9 mouse cellular contexts compared by ENCODE assay signal in genomic region chr19:3281886-3282285, GRCm38 (mm10). TPM values are rescaled to one million over a fixed set of nuclear protein-coding genes. Genes with fewer than 3 reads are reported as not detected.
DNase-seq lines count a peak whose midpoint lies in the region; ATAC-seq and TF ChIP-seq lines count a peak whose summit lies in the region.
"Had no signal": no experiment of that assay in that cellular context is flagged by ENCODE, and none has a peak within 500 bp of the region (broad histone marks: within the 10 kb centered on the region; RNA-seq: fewer than 3 reads in every experiment).

No protein-coding gene starts in this region.

- no peak for TF ChIP-seq CTCF in kidney, postnatal 0 days (IDR thresholded peaks at IDR 0.05; ENCODE audit: low read depth)
- no peak for TF ChIP-seq CTCF in bone marrow macrophage, adult 2 months (IDR thresholded peaks at IDR 0.05; ENCODE audit: low read depth, low read length)
- no peak for TF ChIP-seq CTCF in hindbrain, postnatal 0 days (IDR thresholded peaks at IDR 0.05; ENCODE audit: low read depth)

- peaks cover 14% of the 10 kb centered on the region for H3K4me1 ChIP-seq in kidney, postnatal 0 days (replicated peaks; ENCODE audit: insufficient read depth, low read length)
- peaks cover 8% of the 10 kb centered on the region; the same call in 1 of the 2 replicates for H3K4me1 ChIP-seq in bone marrow macrophage, adult 2 months (ENCODE audit: control insufficient read depth, insufficient read depth, low read length)
- H3K4me1 ChIP-seq in hindbrain, postnatal 0 days (ENCODE audit: insufficient read depth, low read length): peaks cover 13% of the 10 kb centered on the region

- H3K4me2 ChIP-seq in kidney, postnatal 0 days (ENCODE audit: low read length): peak overlapping the region; percentile 71
- peak overlapping the region; percentile 86 for H3K4me2 ChIP-seq in hindbrain, postnatal 0 days (ENCODE audit: low read depth, low read length)
- peak overlapping the region; percentile 99 for H3K4me2 ChIP-seq in myocyte (ENCODE audit: low read depth)

- no peaks in the 10 kb centered on the region for H3K27me3 ChIP-seq in kidney, postnatal 0 days (ENCODE audit: insufficient read depth, low read length)
- no peaks in the 10 kb centered on the region for H3K27me3 ChIP-seq in hindbrain, postnatal 0 days (ENCODE audit: insufficient read depth, low read length)
- no peaks in the 10 kb centered on the region for H3K27me3 ChIP-seq in myocyte (ENCODE audit: control insufficient read depth, insufficient read depth, insufficient read length)

- peaks cover 28% of the 10 kb centered on the region for H3K79me2 ChIP-seq in myocyte (ENCODE audit: control insufficient read depth, insufficient read depth)

- H3K27ac ChIP-seq in kidney, postnatal 0 days: no peak overlapping the region
- H3K27ac ChIP-seq in bone marrow macrophage, adult 2 months (ENCODE audit: insufficient read depth, low read depth, low read length): no peak overlapping the region
- H3K27ac ChIP-seq in hindbrain, postnatal 0 days: no peak overlapping the region

- H3ac ChIP-seq in myocyte (ENCODE audit: control insufficient read depth, insufficient read length): peak overlapping the region; percentile 31

- H3K9ac ChIP-seq in kidney, postnatal 0 days (ENCODE audit: low read depth, low read length): peak overlapping the region; percentile 87; the same call in 1 of the 2 replicates
- peak overlapping the region; percentile 83 for H3K9ac ChIP-seq in hindbrain, postnatal 0 days (replicated peaks; ENCODE audit: low read length)

- no peak for TF ChIP-seq POLR2A in bone marrow macrophage, adult 2 months (IDR thresholded peaks at IDR 0.05; ENCODE audit: borderline replicate concordance, low read depth, low read length)
- no peak for TF ChIP-seq POLR2A in myocyte (IDR thresholded peaks at IDR 0.05; ENCODE audit: insufficient read length, low read depth)

- ATAC-seq in kidney, postnatal 0 days (replicated peaks; ENCODE audit: low FRiP score, low read depth): no peak
- ATAC-seq in hindbrain, postnatal 0 days: no peak
- ATAC-seq in monocyte, adult 5-6 weeks (replicated peaks; ENCODE audit: insufficient number of reproducible peaks, low FRiP score, low TSS enrichment, poor library complexity, severe bottlenecking): no peak

- peak overlapping the region; percentile 82 for H3K4me3 ChIP-seq in kidney, postnatal 0 days (replicated peaks; ENCODE audit: low read depth, low read length)
- peak overlapping the region; percentile 67 for H3K4me3 ChIP-seq in bone marrow macrophage, adult 2 months (ENCODE audit: insufficient read depth, low read length)
- H3K4me3 ChIP-seq in hindbrain, postnatal 0 days (ENCODE audit: low read length): peak overlapping the region; percentile 83
- H3K4me3 ChIP-seq in myocyte: peak overlapping the region; percentile 82

- no peaks in the 10 kb centered on the region for H3K9me3 ChIP-seq in kidney, postnatal 0 days (replicated peaks; ENCODE audit: low read length)
- no peaks in the 10 kb centered on the region for H3K9me3 ChIP-seq in hindbrain, postnatal 0 days (ENCODE audit: low read length)

- peaks cover 18% of the 10 kb centered on the region; the same call in 1 of the 2 replicates for H3K36me3 ChIP-seq in kidney, postnatal 0 days (ENCODE audit: insufficient read depth, low read length)
- H3K36me3 ChIP-seq in hindbrain, postnatal 0 days (ENCODE audit: insufficient read depth, low read length): peaks cover 30% of the 10 kb centered on the region
- no peaks in the 10 kb centered on the region for H3K36me3 ChIP-seq in myocyte (ENCODE audit: control insufficient read depth, insufficient read depth)

- intact Hi-C loops in left cerebral cortex, postnatal 4 days (cut with DNase I): no loop called here

- no peak for DNase-seq in kidney, postnatal 0 days (ENCODE audit: low spot score)
- DNase-seq in kidney, adult 8-10 months: no peak
- DNase-seq in hindbrain, postnatal 0 days (ENCODE audit: low spot score): no peak
- DNase-seq in left cerebral cortex, postnatal 4 days: no peak
- DNase-seq in adrenal gland, adult 2 months: no peak
- DNase-seq: lung, postnatal 14 days had no signal

- WGBS in kidney, postnatal 0 days: 58% methylated on average over 4 of the region's 4 CpGs
- WGBS in hindbrain, postnatal 0 days: 86% methylated on average over 4 of the region's 4 CpGs

TF ChIP-seq in myocyte, 11 proteins besides CTCF, POLR2A, EP300 and RAD21:
- no peak for TF ChIP-seq MAX (IDR thresholded peaks at IDR 0.05; ENCODE audit: low read depth)
- TF ChIP-seq MYOD1 (IDR thresholded peaks at IDR 0.05; ENCODE audit: control insufficient read depth in 1 of 3, insufficient read length in 2 of 3, low read depth in 2 of 3): no peak
- no peak for TF ChIP-seq SRF (IDR thresholded peaks at IDR 0.05; ENCODE audit: control insufficient read depth, insufficient read length, low read depth)
- no peak for TF ChIP-seq REST (IDR thresholded peaks at IDR 0.05; ENCODE audit: insufficient read depth, insufficient read length)
- TF ChIP-seq CEBPB (IDR thresholded peaks at IDR 0.05; ENCODE audit: insufficient read depth, poor library complexity, severe bottlenecking): no peak
- TF ChIP-seq E2F4 (IDR thresholded peaks at IDR 0.05; ENCODE audit: insufficient read depth): no peak
- TF ChIP-seq USF1 (IDR thresholded peaks at IDR 0.05; ENCODE audit: low read depth): no peak
- TF ChIP-seq POLR2AphosphoS2 (IDR thresholded peaks at IDR 0.05; ENCODE audit: insufficient read length, low read depth): no peak
- no peak for TF ChIP-seq MYOG (IDR thresholded peaks at IDR 0.05; ENCODE audit: control insufficient read depth in 1 of 3, insufficient read depth in 1 of 3, insufficient read length in 2 of 3, low read depth in 2 of 3)
- TF ChIP-seq TCF3 (IDR thresholded peaks at IDR 0.05; ENCODE audit: insufficient read length, low read depth): no peak
- TF ChIP-seq TCF12 (IDR thresholded peaks at IDR 0.05; ENCODE audit: insufficient read depth, poor library complexity, severe bottlenecking): no peak
TF ChIP-seq in myocyte: peak in this region for 0.

RNA-seq across cellular contexts. Expression of gene Mrpl21, which starts 0.8 kb away (rescaled TPM):
- 116 and 124 TPM in 2 replicates for polyA plus RNA-seq in kidney, postnatal 0 days (2015; fragmentation: Nextera tagmentation; extraction: Ambion mirVana)
- polyA plus RNA-seq in bone marrow macrophage, adult 2 months (2012; ENCODE audit: insufficient read depth, insufficient read length, missing spikeins): 33.7 and 36.7 TPM in 2 replicates
- 62.2 and 65.7 TPM in 2 replicates for total RNA-seq in hindbrain, postnatal 0 days (2014; rRNA removed)
- 93.8 and 105 TPM in 2 replicates for polyA plus RNA-seq in hindbrain, postnatal 0 days (2015; fragmentation: Nextera tagmentation; extraction: Ambion mirVana)
- 81.2 TPM for polyA plus RNA-seq in myocyte (2012; fragmentation: generic; extraction: Trizol)
- total RNA-seq in left cerebral cortex, postnatal 4 days (2021): 10 to 100 TPM; 51.5 to 52.5 TPM
- total RNA-seq in adrenal gland, adult 2 months (2021): 10 to 100 TPM; 70.0 to 74.6 TPM
- polyA plus RNA-seq in adrenal gland, adult 2 months (2012; rRNA removed): 56.4 and 65.9 TPM in 2 replicates
- total RNA-seq in monocyte, adult 5-6 weeks (2017): 50.9 to 77.2 TPM (median 60.4 TPM) in 3 replicates

RNA-seq across cellular contexts. Expression of gene Ighmbp2, which starts 0.9 kb away (rescaled TPM):
- polyA plus RNA-seq in kidney, postnatal 0 days (2015; fragmentation: Nextera tagmentation; extraction: Ambion mirVana): 6.3 and 6.8 TPM in 2 replicates
- polyA plus RNA-seq in bone marrow macrophage, adult 2 months (2012; ENCODE audit: insufficient read depth, insufficient read length, missing spikeins): 4.2 and 5.4 TPM in 2 replicates
- 10.5 and 11.5 TPM in 2 replicates for total RNA-seq in hindbrain, postnatal 0 days (2014; rRNA removed)
- 8.6 and 9.2 TPM in 2 replicates for polyA plus RNA-seq in hindbrain, postnatal 0 days (2015; fragmentation: Nextera tagmentation; extraction: Ambion mirVana)
- 6.3 TPM for polyA plus RNA-seq in myocyte (2012; fragmentation: generic; extraction: Trizol)
- 10 to 100 TPM; 13.5 TPM for total RNA-seq in left cerebral cortex, postnatal 4 days (2021)
- total RNA-seq in adrenal gland, adult 2 months (2021): 1 to 10 TPM; 4.9 to 7.1 TPM
- 4.6 and 5.9 TPM in 2 replicates for polyA plus RNA-seq in adrenal gland, adult 2 months (2012; rRNA removed)
- 2.3 to 7.1 TPM (median 5.0 TPM) in 3 replicates for total RNA-seq in monocyte, adult 5-6 weeks (2017)

RNA-seq across cellular contexts. Expression of gene Cpt1a, which starts 40.2 kb away (rescaled TPM):
- 70.8 and 81.4 TPM in 2 replicates for polyA plus RNA-seq in kidney, postnatal 0 days (2015; fragmentation: Nextera tagmentation; extraction: Ambion mirVana)
- 59.1 and 65.3 TPM in 2 replicates for polyA plus RNA-seq in bone marrow macrophage, adult 2 months (2012; ENCODE audit: insufficient read depth, insufficient read length, missing spikeins)
- total RNA-seq in hindbrain, postnatal 0 days (2014; rRNA removed): 27.7 and 31.1 TPM in 2 replicates
- 22.3 and 22.4 TPM in 2 replicates for polyA plus RNA-seq in hindbrain, postnatal 0 days (2015; fragmentation: Nextera tagmentation; extraction: Ambion mirVana)
- 13.5 TPM for polyA plus RNA-seq in myocyte (2012; fragmentation: generic; extraction: Trizol)
- total RNA-seq in left cerebral cortex, postnatal 4 days (2021): 10 to 100 TPM; 24.1 to 28.5 TPM
- 100 to 1,000 TPM; 214 to 344 TPM for total RNA-seq in adrenal gland, adult 2 months (2021)
- 360 and 463 TPM in 2 replicates for polyA plus RNA-seq in adrenal gland, adult 2 months (2012; rRNA removed)
- 49.3 to 85.9 TPM (median 54.0 TPM) in 3 replicates for total RNA-seq in monocyte, adult 5-6 weeks (2017)
